Mouse (Mus musculus) brain, adult 2 months (tissue): ENCODE data around the gene Clmn.

Experiments used
- DNase-seq: peaks from one replicate; pipeline ENCODE4 v3.0.0; 2011; ENCODE audit warnings: low read depth, low spot score

Clmn gene

GRCm38 (mm10) chr12:104817172-104817866 lies 47.6 kb downstream of the Clmn start:
- peak; percentile 41 for DNase-seq

- DNase-seq = no peak
Observed at GRCm38 (mm10) chr12:104814291-104814690, 50.6 kb downstream of the Clmn start.

- no peak for DNase-seq
Observed at GRCm38 (mm10) chr12:104813762-104814161, 51.1 kb downstream of the Clmn start.

GRCm38 (mm10) chr12:104812711-104813110 lies 52.2 kb downstream of the Clmn start:
- peak; percentile 49 for DNase-seq

- no peak for DNase-seq
Observed at GRCm38 (mm10) chr12:104810923-104811443, 53.9 kb downstream of the Clmn start.

- DNase-seq = no peak
Observed at GRCm38 (mm10) chr12:104808421-104809067, 56.3 kb downstream of the Clmn start.

- DNase-seq = no peak
Observed at GRCm38 (mm10) chr12:104806680-104807375, 58.0 kb downstream of the Clmn start.

GRCm38 (mm10) chr12:104801494-104802260 lies 63.2 kb downstream of the Clmn start:
- no peak for DNase-seq

- no peak for DNase-seq
Observed at GRCm38 (mm10) chr12:104799365-104799764, 65.5 kb downstream of the Clmn start.

- no peak for DNase-seq
Observed at GRCm38 (mm10) chr12:104797905-104798304, 67.0 kb downstream of the Clmn start.

GRCm38 (mm10) chr12:104796635-104797378 lies 68.1 kb downstream of the Clmn start:
- DNase-seq = no peak

GRCm38 (mm10) chr12:104794957-104795356 lies 69.9 kb downstream of the Clmn start:
- DNase-seq = peak; percentile 52

GRCm38 (mm10) chr12:104793486-104793885 lies 71.4 kb downstream of the Clmn start:
- no peak for DNase-seq

GRCm38 (mm10) chr12:104777603-104778002 lies 87.3 kb downstream of the Clmn start:
- DNase-seq = no peak

GRCm38 (mm10) chr12:104771941-104772340 lies 92.9 kb downstream of the Clmn start:
- DNase-seq = peak; percentile 32

- DNase-seq = no peak
Observed at GRCm38 (mm10) chr12:104769201-104769785, 95.6 kb downstream of the Clmn start.

GRCm38 (mm10) chr12:104767183-104767582 lies 97.7 kb downstream of the Clmn start:
- no peak for DNase-seq

- no peak for DNase-seq
Observed at GRCm38 (mm10) chr12:104765761-104766160, 99.1 kb downstream of the Clmn start.

- no peak for DNase-seq
Observed at GRCm38 (mm10) chr12:104765116-104765515, 99.8 kb downstream of the Clmn start.

GRCm38 (mm10) chr12:104763918-104764317 lies 101.0 kb downstream of the Clmn start:
- DNase-seq = no peak

GRCm38 (mm10) chr12:104761411-104761810 lies 103.5 kb downstream of the Clmn start:
- DNase-seq = no peak
